Mouse (Mus musculus): ENCODE data around the gene Pogk.

The Pogk gene

GRCm38 (mm10) chr1:166409701-166410220 is at the start of gene Pogk:
Gene Pogk, minus strand, starts transcription at chr1:166409863.
- peak; percentile 84 for DNase-seq (ENCODE audit: low read depth, low spot score)

GRCm38 (mm10) chr1:166441992-166442391 is 32.3 kb upstream of the Pogk start:
- DNase-seq (ENCODE audit: low read depth, low spot score): no peak

DNA sequence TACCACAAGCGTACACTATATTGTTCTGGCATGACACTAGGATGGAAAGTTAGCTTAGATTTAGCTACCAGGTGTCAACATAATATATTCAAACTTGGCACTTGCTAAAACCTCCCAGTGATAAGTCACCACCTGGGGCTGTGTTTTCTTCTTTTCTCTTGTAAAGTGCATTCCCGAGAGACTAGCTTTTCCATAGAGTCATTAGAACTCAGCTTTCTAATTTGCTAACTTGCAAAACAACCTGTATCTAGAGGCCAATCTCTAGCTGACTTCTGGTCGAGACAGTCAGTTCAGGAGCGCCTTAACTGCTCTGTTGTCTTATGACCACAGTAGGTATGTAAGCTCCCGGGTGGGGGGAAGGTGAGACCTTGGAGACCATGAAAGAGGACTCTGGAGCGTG is 29.8 kb upstream of the Pogk start:
- no peak for DNase-seq (ENCODE audit: low read depth, low spot score)

GRCm38 (mm10) chr1:166429809-166430431 is 20.3 kb upstream of the Pogk start:
- DNase-seq (ENCODE audit: low read depth, low spot score): no peak

DNA sequence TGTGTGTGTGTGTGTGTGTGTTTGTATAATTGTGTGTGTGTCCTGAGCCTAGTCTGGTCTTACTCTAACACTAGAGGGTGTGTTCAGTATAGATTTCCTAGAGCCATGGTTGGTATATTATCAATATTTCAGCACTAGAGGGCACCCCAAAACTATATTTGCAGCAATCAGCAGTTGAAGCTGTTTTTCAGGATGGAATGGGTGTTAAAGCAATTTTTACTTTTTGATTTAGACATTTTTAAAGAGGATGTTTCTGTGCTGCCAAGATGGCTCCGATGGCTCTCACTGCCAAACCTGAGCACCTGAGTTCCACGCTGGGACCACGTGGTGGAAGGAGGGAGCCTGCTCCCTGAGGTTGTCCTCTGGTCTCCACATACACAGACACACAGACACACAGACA is 19.4 kb upstream of the Pogk start:
- no peak for DNase-seq (ENCODE audit: low read depth, low spot score)

DNA sequence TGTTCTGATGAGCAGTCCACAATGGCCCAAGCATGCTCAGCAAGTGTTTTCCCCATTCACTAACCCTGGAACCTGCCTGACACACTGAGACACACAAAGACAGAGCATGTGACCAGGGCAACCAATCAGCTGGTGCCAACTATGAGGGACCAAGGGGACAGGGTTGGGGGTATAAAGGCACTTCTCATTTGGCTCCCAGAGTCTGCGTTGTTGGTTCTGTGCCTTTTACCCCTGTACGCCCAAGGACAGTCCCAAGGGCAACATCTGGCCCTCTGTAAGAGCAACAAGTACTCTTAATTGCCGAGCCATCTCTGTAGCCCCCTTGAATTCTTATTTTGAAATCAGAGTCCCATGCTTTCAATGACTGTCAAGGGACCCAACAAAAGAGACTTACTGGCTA is 2.6 kb upstream of the Pogk start:
- DNase-seq (ENCODE audit: low read depth, low spot score): no peak

DNA sequence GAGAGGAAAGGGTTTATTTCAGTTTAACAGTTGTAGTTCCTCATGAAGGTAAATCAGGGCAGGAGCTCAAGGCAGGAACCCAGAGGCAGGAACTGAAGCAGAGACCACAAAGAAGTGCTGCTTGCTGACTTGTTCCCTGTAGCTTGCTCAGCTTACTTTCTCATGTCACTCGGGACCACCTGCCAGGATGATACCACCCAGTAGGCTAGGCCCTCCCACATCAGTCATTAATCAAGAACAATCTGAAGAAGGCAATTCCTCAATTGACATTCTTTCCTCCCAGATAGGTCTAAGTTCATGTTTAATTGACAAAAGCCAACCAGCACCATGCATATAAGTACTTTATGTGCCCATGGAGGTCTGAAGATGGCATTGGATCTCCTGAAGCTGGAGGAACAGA is 1.9 kb upstream of the Pogk start:
- DNase-seq (ENCODE audit: low read depth, low spot score): no peak

- DNase-seq (ENCODE audit: low read depth, low spot score): peak; percentile 35
Measured at GRCm38 (mm10) chr1:166409177-166409700, 424 bp downstream of the Pogk start.

DNA sequence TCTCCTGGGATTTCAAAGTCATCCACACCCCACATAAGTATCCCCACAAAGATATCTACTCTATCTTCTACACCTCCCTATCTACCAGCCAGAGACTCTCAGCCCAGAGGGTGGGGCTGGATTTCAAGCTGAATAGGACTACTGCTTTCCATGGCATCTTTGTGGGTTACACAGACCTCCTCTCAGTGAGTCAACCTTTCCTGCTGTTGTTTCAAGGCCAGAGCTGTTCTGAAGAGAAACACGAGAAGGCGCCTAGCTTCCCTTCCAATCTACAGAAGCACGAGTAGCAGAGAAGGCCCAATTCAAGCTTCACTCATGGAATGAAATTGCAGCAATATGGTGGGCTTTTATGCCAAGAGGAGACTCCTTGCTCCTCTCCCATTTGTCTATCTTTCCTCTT is 5.8 kb downstream of the Pogk start:
- DNase-seq (ENCODE audit: low read depth, low spot score): no peak

DNA sequence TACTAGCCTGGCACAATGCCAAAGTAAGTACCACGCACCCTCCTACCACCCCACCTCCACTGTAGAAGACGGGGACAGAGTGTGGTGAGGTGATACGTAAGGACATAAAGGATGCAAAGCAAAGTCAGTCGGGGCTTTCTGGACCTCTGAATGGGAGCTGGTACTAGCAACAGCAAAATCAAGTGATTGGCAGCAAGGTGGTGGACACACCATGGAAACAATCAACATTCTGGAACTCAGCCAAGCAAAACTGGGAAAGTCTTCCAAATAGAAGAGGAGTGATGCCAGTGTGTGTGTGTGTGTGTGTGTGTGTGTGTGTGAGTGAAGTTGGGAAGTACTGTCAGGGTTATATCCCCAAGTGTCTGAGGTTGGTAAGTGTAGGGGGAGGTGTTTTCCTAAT is 7.7 kb downstream of the Pogk start:
- no peak for DNase-seq (ENCODE audit: low read depth, low spot score)

DNA sequence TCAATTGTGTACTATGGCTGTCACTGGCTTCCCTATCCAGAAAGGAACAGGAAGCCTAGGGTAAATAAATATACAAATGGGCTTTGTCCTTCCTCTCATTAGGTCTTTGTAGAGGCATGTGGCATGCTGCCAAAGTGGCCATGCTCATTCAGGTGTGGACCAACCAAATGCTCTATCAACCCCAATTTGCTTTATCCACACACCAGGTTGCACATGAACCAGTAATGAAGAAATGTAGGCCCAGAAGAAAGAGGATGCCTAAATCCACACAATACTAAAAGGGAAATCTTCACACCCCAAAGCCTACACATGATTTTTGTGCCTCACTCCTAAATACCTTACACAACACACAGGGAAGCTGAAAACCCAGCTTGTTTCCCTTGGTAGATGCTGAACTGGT is 8.2 kb downstream of the Pogk start:
- DNase-seq (ENCODE audit: low read depth, low spot score): no peak

GRCm38 (mm10) chr1:166396381-166396780 is 13.3 kb downstream of the Pogk start:
- no peak for DNase-seq (ENCODE audit: low read depth, low spot score)

GRCm38 (mm10) chr1:166395661-166396060 is 14.0 kb downstream of the Pogk start:
- DNase-seq (ENCODE audit: low read depth, low spot score): no peak

GRCm38 (mm10) chr1:166394770-166395169 is 14.9 kb downstream of the Pogk start:
- DNase-seq (ENCODE audit: low read depth, low spot score): no peak

GRCm38 (mm10) chr1:166391671-166392070 is 18.0 kb downstream of the Pogk start:
- DNase-seq (ENCODE audit: low read depth, low spot score): no peak

- no peak for DNase-seq (ENCODE audit: low read depth, low spot score)
Measured at GRCm38 (mm10) chr1:166389406-166390125, 20.1 kb downstream of the Pogk start.

GRCm38 (mm10) chr1:166388511-166388910 is 21.2 kb downstream of the Pogk start:
- no peak for DNase-seq (ENCODE audit: low read depth, low spot score)

DNA sequence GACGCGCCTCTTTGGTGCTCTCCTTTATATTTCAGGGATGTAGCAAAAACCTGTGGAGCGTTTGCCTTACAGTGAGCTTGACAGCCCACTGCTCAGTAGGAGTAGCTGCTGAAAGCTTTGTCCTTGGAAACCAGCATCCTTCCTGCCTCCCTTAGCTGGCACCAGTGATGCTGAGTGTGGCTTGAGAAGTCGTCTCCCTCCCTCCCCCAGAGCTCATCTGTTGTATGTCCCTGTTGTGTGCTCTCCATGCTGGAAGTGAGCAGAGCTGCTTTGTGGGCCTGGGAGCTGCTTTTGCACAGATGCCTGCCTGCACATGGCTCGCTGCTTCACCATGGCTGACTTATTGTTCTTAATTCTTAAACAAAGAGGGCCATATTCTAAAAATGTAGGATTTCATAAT is 24.2 kb downstream of the Pogk start:
- DNase-seq (ENCODE audit: low read depth, low spot score): no peak

DNA sequence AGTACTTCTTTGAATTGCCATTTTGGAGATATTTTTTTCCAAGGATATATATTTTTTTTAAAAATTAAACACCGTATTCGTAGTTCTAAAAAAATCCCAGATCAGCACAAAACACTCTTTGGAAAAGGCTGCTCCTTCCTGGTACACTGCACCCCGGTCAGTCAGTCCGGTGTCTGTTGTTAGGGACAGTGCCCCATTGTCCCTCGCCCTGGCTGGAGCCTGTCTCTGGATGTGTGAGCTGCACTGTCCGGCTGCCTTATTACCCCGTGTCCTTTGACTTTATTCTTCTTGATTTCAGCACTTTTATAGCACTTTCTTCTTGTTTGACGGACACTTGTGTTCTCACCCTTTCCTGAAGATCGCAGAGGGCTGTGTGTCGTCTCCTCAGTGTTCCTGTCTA is 25.0 kb downstream of the Pogk start:
- DNase-seq (ENCODE audit: low read depth, low spot score): no peak

DNA sequence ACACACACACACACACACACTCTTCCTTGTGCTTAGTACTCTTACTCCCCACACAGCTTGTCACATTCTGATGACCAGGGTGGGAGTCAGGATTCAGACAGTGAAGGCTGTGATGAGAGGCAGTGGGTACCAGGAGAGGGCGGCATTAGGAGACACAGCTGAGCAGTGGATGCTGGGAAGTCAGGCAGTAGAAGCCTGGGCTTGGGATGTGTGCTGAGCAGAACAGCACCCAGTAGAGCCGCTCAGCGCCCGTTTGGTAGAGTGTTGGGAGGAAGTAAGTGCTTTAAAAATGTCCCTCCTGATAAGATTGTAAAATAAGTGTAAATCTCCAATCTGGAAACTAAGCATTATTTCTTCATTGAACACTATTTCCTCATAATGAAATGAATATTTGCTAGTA is 27.0 kb downstream of the Pogk start:
- DNase-seq (ENCODE audit: low read depth, low spot score): no peak

- no peak for DNase-seq (ENCODE audit: low read depth, low spot score)
Measured at GRCm38 (mm10) chr1:166381821-166382220, 27.8 kb downstream of the Pogk start.

DNA sequence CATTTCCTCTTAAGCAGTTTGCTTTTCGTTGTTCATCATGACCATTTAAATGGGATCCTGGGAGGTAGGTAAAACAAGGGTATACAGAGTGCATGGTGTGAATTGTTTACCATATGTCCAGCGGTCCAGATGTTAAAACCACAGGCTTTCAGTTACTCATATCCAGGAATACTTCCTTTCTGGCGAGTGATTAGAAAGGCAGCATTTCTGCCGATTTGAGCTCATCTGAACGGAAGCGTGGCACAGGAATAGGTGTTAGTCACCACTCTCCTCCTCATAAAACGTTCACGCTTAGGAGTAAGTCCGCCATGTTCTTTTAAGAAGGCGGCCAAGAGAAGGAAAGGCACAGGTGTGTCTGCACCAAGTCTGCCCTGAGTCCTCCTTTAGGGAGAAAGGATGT is 28.3 kb downstream of the Pogk start:
- no peak for DNase-seq (ENCODE audit: low read depth, low spot score)

DNA sequence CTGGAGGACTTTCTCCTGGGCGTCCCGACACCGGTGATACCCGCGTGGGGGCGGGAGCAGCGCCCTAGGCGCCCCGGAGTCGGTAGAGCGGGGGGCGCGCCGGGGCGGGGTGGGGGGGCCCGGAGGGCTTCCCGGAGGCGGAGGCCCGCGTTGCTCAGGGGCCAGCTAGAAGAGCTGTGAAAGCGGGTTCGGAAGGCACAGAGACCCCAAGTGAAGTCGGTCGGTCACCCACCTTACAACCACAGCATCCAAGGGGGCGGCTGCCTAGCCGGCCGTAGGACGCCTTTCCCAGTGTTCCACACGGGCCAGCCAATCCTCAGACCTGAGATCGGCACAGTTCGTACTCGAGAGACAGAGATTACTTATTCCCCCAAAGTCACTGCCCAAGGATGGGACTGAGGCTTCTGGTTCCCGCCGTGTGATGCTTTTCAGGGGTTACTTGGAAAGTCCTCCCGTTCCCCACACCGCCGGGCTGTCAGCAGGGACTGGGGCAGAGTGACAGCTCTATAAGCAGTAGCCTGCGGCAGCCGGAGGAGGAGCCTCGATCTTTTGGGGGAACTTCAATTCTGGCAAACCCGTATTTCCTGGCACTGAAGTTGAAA is 29.9 kb downstream of the Pogk start:
- peak; percentile 29 for DNase-seq (ENCODE audit: low read depth, low spot score)
